Mouse (Mus musculus): ENCODE results near the gene Hoxa7. TPM values are rescaled to one million over a fixed set of nuclear protein-coding genes. Genes with fewer than 3 reads are reported as not detected.

Gene Hoxa7
- polyA plus RNA-seq, 1 experiment from 2014 or later = 0.28 TPM

- WGBS = 4% methylated on average over 24 of the region's 24 CpGs
- H3K36me3 ChIP-seq (ENCODE audit: control insufficient read depth, insufficient read depth, low read length) = no peaks in the 10 kb centered on the region
- no peaks in the 10 kb centered on the region for H3K9me3 ChIP-seq (ENCODE audit: control insufficient read depth, low read length)
- ATAC-seq (ENCODE audit: insufficient number of reproducible peaks, insufficient read depth, low FRiP score, low read depth) = no peak
- H3K27me3 ChIP-seq (ENCODE audit: control insufficient read depth, insufficient read depth, low read length) = peaks cover 93% of the 10 kb centered on the region
- H3K9ac ChIP-seq (ENCODE audit: low read length) = no peak overlapping the region
- no peak overlapping the region for H3K27ac ChIP-seq (replicated peaks in 1 of 2; ENCODE audit: control insufficient read depth in 1 of 2, insufficient read depth in 1 of 2, low read depth in 2 of 2, low read length in 2 of 2)
- no peak overlapping the region for H3K4me2 ChIP-seq (ENCODE audit: low read length)
- H3K4me1 ChIP-seq (ENCODE audit: control insufficient read depth in 2 of 2, insufficient read depth in 2 of 2, low read length in 2 of 2) = 0 out of 4 replicates have a peak, but pooled peaks cover 0 to 2% of the 10 kb centered on the region in 2 experiments
- no peak overlapping the region for H3K4me3 ChIP-seq (ENCODE audit: control insufficient read depth in 1 of 2, insufficient read depth in 1 of 2, low read depth in 1 of 2, low read length in 2 of 2)
Observed at GRCm38 (mm10) chr6:52252016-52252774, 30.5 kb upstream of the Hoxa7 start.

GRCm38 (mm10) chr6:52251177-52251879 lies 29.7 kb upstream of the Hoxa7 start:
- WGBS = 11% methylated on average over 7 of the region's 7 CpGs
- Histone ChIP-seq H3K27me3 (ENCODE audit: control insufficient read depth, insufficient read depth, low read length) (peaks cover 95% of the 10 kb centered on the region), H3K9me3 (ENCODE audit: control insufficient read depth, low read length) (no peaks in the 10 kb centered on the region), H3K4me1 (ENCODE audit: control insufficient read depth in 2 of 2, insufficient read depth in 2 of 2, low read length in 2 of 2) (peaks cover 0 to 2% of the 10 kb centered on the region in 2 experiments; a peak in 1 of 4 replicates), H3K4me2 (ENCODE audit: low read length) (no peak overlapping the region), H3K4me3 (ENCODE audit: control insufficient read depth in 1 of 2, insufficient read depth in 1 of 2, low read depth in 1 of 2, low read length in 2 of 2) (no peak overlapping the region), H3K9ac (ENCODE audit: low read length) (no peak overlapping the region), H3K27ac (replicated peaks in 1 of 2; ENCODE audit: control insufficient read depth in 1 of 2, insufficient read depth in 1 of 2, low read depth in 2 of 2, low read length in 2 of 2) (no peak overlapping the region), H3K36me3 (ENCODE audit: control insufficient read depth, insufficient read depth, low read length) (no peaks in the 10 kb centered on the region)
- no peak for ATAC-seq (ENCODE audit: insufficient number of reproducible peaks, insufficient read depth, low FRiP score, low read depth)

- no peak for ATAC-seq (ENCODE audit: insufficient number of reproducible peaks, insufficient read depth, low FRiP score, low read depth)
- no peaks in the 10 kb centered on the region for H3K36me3 ChIP-seq (ENCODE audit: control insufficient read depth, insufficient read depth, low read length)
- peaks cover 97% of the 10 kb centered on the region for H3K27me3 ChIP-seq (ENCODE audit: control insufficient read depth, insufficient read depth, low read length)
- 3% methylated on average over 4 of the region's 4 CpGs for WGBS
- no peaks in the 10 kb centered on the region for H3K9me3 ChIP-seq (ENCODE audit: control insufficient read depth, low read length)
- H3K4me3 ChIP-seq (ENCODE audit: control insufficient read depth in 1 of 2, insufficient read depth in 1 of 2, low read depth in 1 of 2, low read length in 2 of 2) = no peak overlapping the region
- H3K9ac ChIP-seq (ENCODE audit: low read length) = no peak overlapping the region
- H3K4me1 ChIP-seq (ENCODE audit: control insufficient read depth in 2 of 2, insufficient read depth in 2 of 2, low read length in 2 of 2) = peaks cover 0 to 7% of the 10 kb centered on the region in 2 experiments; a peak in 2 of 4 replicates
- H3K27ac ChIP-seq (replicated peaks in 1 of 2; ENCODE audit: control insufficient read depth in 1 of 2, insufficient read depth in 1 of 2, low read depth in 2 of 2, low read length in 2 of 2) = no peak overlapping the region
- H3K4me2 ChIP-seq (ENCODE audit: low read length) = no peak overlapping the region
Observed at GRCm38 (mm10) chr6:52249826-52250225, 28.2 kb upstream of the Hoxa7 start.

DNA sequence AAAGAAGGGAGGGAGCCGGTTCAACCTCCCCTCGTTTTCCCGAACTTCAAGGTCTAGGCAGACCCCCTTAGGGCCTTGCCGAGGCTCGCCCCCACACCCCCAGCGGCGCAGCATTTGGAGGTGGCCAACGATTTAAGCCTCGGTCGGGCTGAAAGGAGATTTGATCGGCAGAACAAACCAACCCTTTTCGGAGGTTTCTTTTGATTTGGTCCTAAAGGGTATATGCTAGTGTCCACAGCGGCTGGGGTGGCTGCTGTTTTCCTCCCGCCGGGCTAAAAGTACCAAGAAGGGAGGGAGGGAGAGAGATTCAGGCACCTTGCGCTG lies 27.7 kb upstream of the Hoxa7 start:
- peaks cover 97% of the 10 kb centered on the region for H3K27me3 ChIP-seq (ENCODE audit: control insufficient read depth, insufficient read depth, low read length)
- peaks cover 0 to 8% of the 10 kb centered on the region in 2 experiments; a peak in 2 of 4 replicates for H3K4me1 ChIP-seq (ENCODE audit: control insufficient read depth in 2 of 2, insufficient read depth in 2 of 2, low read length in 2 of 2)
- no peak overlapping the region for H3K4me2 ChIP-seq (ENCODE audit: low read length)
- 0 out of 4 replicates have a peak overlapping the region, but pooled peaks of 1 of the 2 experiments have one; percentile 3 for H3K4me3 ChIP-seq (ENCODE audit: control insufficient read depth in 1 of 2, insufficient read depth in 1 of 2, low read depth in 1 of 2, low read length in 2 of 2)
- H3K36me3 ChIP-seq (ENCODE audit: control insufficient read depth, insufficient read depth, low read length) = no peaks in the 10 kb centered on the region
- H3K27ac ChIP-seq (replicated peaks in 1 of 2; ENCODE audit: control insufficient read depth in 1 of 2, insufficient read depth in 1 of 2, low read depth in 2 of 2, low read length in 2 of 2) = no peak overlapping the region
- ATAC-seq (ENCODE audit: insufficient number of reproducible peaks, insufficient read depth, low FRiP score, low read depth) = no peak
- H3K9ac ChIP-seq (ENCODE audit: low read length) = no peak overlapping the region
- no peaks in the 10 kb centered on the region for H3K9me3 ChIP-seq (ENCODE audit: control insufficient read depth, low read length)
- 1% methylated on average over 16 of the region's 16 CpGs for WGBS

DNA sequence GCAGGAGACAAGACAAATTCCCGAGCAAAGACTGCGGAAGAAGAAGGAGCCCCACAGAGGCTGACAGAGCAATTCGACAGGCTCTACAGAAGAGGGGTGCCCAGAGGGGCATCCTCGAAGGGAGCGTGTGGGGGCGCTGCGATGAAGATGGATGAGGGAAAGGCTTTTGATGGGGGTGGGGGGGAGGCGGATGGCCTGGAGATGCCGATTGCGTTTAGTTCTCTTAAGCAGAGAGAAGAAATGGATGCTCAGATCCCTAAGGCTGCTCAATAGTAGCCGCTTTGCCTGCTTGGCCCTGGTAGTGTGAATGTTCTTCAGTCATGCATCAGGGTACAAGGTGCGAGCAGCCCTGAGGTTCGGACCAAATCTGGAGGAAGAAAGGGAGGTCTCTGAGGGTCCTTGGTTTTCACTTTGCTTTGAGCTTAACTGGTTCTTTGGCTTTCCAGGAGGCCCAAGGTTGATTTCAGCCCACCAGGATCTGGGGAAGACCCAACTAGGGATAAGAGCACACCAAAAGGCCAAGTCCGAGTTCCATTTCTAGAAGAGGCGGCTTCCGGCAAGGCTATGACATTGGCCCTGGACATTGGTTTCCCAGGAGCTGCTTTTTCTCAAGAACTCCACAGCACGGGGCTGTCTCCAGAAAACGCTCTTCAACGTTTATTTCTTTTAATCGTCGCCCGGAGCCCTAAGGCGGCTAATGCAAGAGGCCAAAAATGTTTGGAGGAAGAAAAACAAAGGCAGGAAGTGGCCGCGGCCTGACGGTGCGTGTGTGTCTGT lies 27.2 kb upstream of the Hoxa7 start:
- Histone ChIP-seq H3K27ac (replicated peaks in 1 of 2; ENCODE audit: control insufficient read depth in 1 of 2, insufficient read depth in 1 of 2, low read depth in 2 of 2, low read length in 2 of 2) (no peak overlapping the region), H3K4me3 (ENCODE audit: control insufficient read depth in 1 of 2, insufficient read depth in 1 of 2, low read depth in 1 of 2, low read length in 2 of 2) (0 out of 4 replicates have a peak overlapping the region, but pooled peaks of 1 of the 2 experiments have one; percentile 3), H3K4me2 (ENCODE audit: low read length) (no peak overlapping the region), H3K27me3 (ENCODE audit: control insufficient read depth, insufficient read depth, low read length) (peaks cover 97% of the 10 kb centered on the region), H3K9ac (ENCODE audit: low read length) (no peak overlapping the region), H3K4me1 (ENCODE audit: control insufficient read depth in 2 of 2, insufficient read depth in 2 of 2, low read length in 2 of 2) (peaks cover 0 to 8% of the 10 kb centered on the region in 2 experiments; a peak in 2 of 4 replicates), H3K9me3 (ENCODE audit: control insufficient read depth, low read length) (no peaks in the 10 kb centered on the region), H3K36me3 (ENCODE audit: control insufficient read depth, insufficient read depth, low read length) (no peaks in the 10 kb centered on the region)
- no peak for ATAC-seq (ENCODE audit: insufficient number of reproducible peaks, insufficient read depth, low FRiP score, low read depth)
- 1% methylated on average over 27 of the region's 27 CpGs for WGBS

DNA sequence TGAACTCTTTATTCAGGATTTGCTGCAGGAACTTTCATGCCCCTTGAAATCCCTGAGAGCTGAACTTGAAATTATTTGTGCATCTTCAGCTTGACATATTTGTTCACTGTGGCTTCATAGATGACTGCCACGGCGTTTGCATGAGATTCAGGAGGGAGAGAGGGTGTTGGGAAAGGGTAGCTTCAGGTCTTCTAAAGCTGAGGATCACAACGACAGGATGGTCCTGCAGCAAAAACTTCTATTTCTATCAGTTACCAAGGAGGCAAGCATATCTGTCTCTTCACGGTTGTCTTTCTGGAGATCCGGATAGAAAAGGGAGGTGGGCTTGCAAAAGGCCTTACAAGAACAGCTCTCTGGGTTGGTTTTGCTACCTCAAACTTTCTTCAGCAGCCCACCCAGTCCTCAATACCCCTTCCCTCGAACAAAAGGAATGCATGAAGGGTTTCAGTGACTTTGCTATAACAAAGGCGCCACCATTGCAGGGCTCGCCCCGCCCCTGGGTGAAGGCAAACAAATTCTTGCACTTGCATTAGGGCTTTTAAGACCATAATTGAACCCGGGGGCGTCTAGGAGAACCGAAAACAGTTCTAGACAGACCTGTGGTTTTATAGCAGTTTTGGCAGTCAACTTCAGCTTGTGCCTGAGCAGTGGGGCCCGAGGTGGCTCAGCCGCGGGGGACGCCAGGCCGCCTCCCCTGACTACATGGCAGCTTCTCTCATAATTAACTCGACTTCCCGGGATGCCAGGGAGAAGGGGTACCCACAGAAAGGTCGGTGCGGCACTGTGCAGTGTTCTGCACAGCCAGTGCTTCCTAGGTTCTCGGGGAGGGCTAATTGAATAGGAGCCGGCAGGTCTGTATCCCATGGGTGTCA lies 26.3 kb upstream of the Hoxa7 start:
- peaks cover 0 to 6% of the 10 kb centered on the region in 2 experiments; a peak in 2 of 4 replicates for H3K4me1 ChIP-seq (ENCODE audit: control insufficient read depth in 2 of 2, insufficient read depth in 2 of 2, low read length in 2 of 2)
- no peak for ATAC-seq (ENCODE audit: insufficient number of reproducible peaks, insufficient read depth, low FRiP score, low read depth)
- no peak overlapping the region for H3K4me3 ChIP-seq (ENCODE audit: control insufficient read depth in 1 of 2, insufficient read depth in 1 of 2, low read depth in 1 of 2, low read length in 2 of 2)
- H3K9me3 ChIP-seq (ENCODE audit: control insufficient read depth, low read length) = no peaks in the 10 kb centered on the region
- H3K4me2 ChIP-seq (ENCODE audit: low read length) = no peak overlapping the region
- no peaks in the 10 kb centered on the region for H3K36me3 ChIP-seq (ENCODE audit: control insufficient read depth, insufficient read depth, low read length)
- H3K9ac ChIP-seq (ENCODE audit: low read length) = no peak overlapping the region
- peaks cover 98% of the 10 kb centered on the region for H3K27me3 ChIP-seq (ENCODE audit: control insufficient read depth, insufficient read depth, low read length)
- 2% methylated on average over 23 of the region's 23 CpGs for WGBS
- no peak overlapping the region for H3K27ac ChIP-seq (replicated peaks in 1 of 2; ENCODE audit: control insufficient read depth in 1 of 2, insufficient read depth in 1 of 2, low read depth in 2 of 2, low read length in 2 of 2)

DNA sequence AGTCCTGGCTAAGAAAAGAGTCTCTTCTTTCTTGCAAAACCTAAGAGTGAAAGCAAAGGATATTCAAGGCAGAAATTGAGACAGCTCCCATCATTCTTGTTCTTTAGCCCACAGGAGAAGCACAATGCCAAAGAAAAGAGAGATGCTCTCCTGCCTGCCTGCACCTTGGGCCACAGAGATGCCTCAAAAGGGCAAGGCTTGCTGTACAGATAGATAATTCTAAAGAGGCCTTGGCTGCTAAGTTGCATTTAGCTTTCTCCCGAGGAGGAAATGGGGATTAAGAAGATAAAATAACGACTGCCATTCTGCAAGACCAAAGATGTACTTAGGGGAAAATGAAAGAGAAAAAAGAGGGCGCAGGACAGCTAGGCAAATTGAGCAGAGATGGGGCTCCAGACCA lies 25.3 kb upstream of the Hoxa7 start:
- H3K9me3 ChIP-seq (ENCODE audit: control insufficient read depth, low read length) = no peaks in the 10 kb centered on the region
- H3K4me2 ChIP-seq (ENCODE audit: low read length) = no peak overlapping the region
- WGBS = 2% methylated on average over 3 of the region's 3 CpGs
- no peak overlapping the region for H3K9ac ChIP-seq (ENCODE audit: low read length)
- no peak overlapping the region for H3K4me3 ChIP-seq (ENCODE audit: control insufficient read depth in 1 of 2, insufficient read depth in 1 of 2, low read depth in 1 of 2, low read length in 2 of 2)
- H3K4me1 ChIP-seq (ENCODE audit: control insufficient read depth in 2 of 2, insufficient read depth in 2 of 2, low read length in 2 of 2) = peaks cover 0 to 6% of the 10 kb centered on the region in 2 experiments; a peak in 2 of 4 replicates
- H3K36me3 ChIP-seq (ENCODE audit: control insufficient read depth, insufficient read depth, low read length) = no peaks in the 10 kb centered on the region
- no peak overlapping the region for H3K27ac ChIP-seq (replicated peaks in 1 of 2; ENCODE audit: control insufficient read depth in 1 of 2, insufficient read depth in 1 of 2, low read depth in 2 of 2, low read length in 2 of 2)
- no peak for ATAC-seq (ENCODE audit: insufficient number of reproducible peaks, insufficient read depth, low FRiP score, low read depth)
- peaks cover 98% of the 10 kb centered on the region for H3K27me3 ChIP-seq (ENCODE audit: control insufficient read depth, insufficient read depth, low read length)

Measured in heart, embryonic 14.5 days (tissue).